Comparison of ENCODE assay signal across 9 mouse cellular contexts in the genomic region with DNA sequence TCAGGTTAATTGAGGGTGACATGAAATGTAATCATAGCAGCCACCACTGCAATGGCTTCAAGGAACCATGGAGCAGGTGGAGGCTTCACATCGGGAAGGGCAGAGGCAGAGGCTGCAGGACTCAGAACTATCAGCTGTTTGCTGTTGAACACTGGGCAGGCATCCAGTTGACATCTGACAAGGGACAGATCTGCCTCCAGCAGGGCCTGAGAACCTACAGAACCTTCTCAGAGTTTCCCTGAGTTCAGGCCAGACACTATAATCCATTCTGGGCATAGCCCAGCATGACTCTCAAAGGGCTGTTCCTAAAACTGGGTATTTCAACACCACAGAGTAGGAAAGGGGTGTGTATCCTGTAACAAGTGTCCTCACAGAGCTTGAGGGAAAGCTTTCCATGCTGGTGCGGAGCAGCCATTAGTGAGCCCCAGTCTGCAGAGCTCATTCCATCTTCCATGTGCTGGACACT. TPM values are rescaled to one million over a fixed set of nuclear protein-coding genes. Genes with fewer than 3 reads are reported as not detected.
DNase-seq lines count a peak whose midpoint lies in the region; ATAC-seq lines count a peak whose summit lies in the region.
"Had no signal": no experiment of that assay in that cellular context is flagged by ENCODE, and none has a peak within 500 bp of the region (broad histone marks: within the 10 kb centered on the region; RNA-seq: fewer than 3 reads in every experiment).

No protein-coding gene starts in this region.

- no peak overlapping the region for H3K27ac ChIP-seq in neural tube, embryonic 14.5 days (ENCODE audit: low read depth, low read length)

- no peak for DNase-seq in neural tube, embryonic 10.5 days (ENCODE audit: extremely low spot score, low spot score)
- DNase-seq in gastrocnemius, postnatal 10 days = peak; percentile 72
- DNase-seq in kidney, postnatal 25 days = peak; percentile 30 to 41
- DNase-seq in urinary bladder, postnatal 36 days (ENCODE audit: low spot score in 2 of 2) = peak; percentile 26 to 65
- no peak for DNase-seq in cerebellum, adult 11 months
- no peak for DNase-seq in right cerebral cortex, postnatal 25 days

- no peak overlapping the region for H3K9ac ChIP-seq in neural tube, embryonic 14.5 days (replicated peaks; ENCODE audit: low read depth, low read length)

- 58% methylated on average over 2 of the region's 2 CpGs for WGBS in neural tube, embryonic 14.5 days

- no peaks in the 10 kb centered on the region for H3K36me3 ChIP-seq in neural tube, embryonic 14.5 days (ENCODE audit: control insufficient read depth, insufficient read depth, low read length)

- H3K4me3 ChIP-seq in neural tube, embryonic 14.5 days (ENCODE audit: low read depth, low read length) = no peak overlapping the region
- H3K4me3 ChIP-seq: erythroblast, embryonic 14.5 days; megakaryocyte, embryonic 14.5 days had no signal

- no peaks in the 10 kb centered on the region for H3K9me3 ChIP-seq in neural tube, embryonic 14.5 days (ENCODE audit: control insufficient read depth, low read length)

- H3K27me3 ChIP-seq in neural tube, embryonic 14.5 days (ENCODE audit: control insufficient read depth, insufficient read depth, low read length) = no peaks in the 10 kb centered on the region

- H3K4me1 ChIP-seq in neural tube, embryonic 14.5 days (ENCODE audit: control insufficient read depth, insufficient read depth, low read length) = no peaks in the 10 kb centered on the region
- H3K4me1 ChIP-seq: megakaryocyte, embryonic 14.5 days had no signal

- H3K4me2 ChIP-seq in neural tube, embryonic 14.5 days (ENCODE audit: low read depth, low read length) = no peak overlapping the region

- ATAC-seq in neural tube, embryonic 14.5 days (ENCODE audit: low read depth) = peak; percentile 34; the same call in 1 of the 2 replicates

RNA-seq across cellular contexts. Expression of a gene that starts 23.8 kb away (rescaled TPM):
- polyA plus RNA-seq in neural tube, embryonic 14.5 days (2014; fragmentation: Nextera tagmentation; extraction: Ambion mirVana) = 6.2 and 8.5 TPM in 2 replicates
- total RNA-seq in gastrocnemius, postnatal 10 days (2021) = 10 to 100 TPM; 57.5 to 58.7 TPM
- polyA plus RNA-seq: erythroblast, embryonic 14.5 days had no signal

Comparison
In these comparisons a context has a peak if more than half of its experiments do, and no peak if none do; other contexts are left out.
1. DNase-seq: peak in gastrocnemius, postnatal 10 days (single experiment), kidney, postnatal 25 days (2 of 2) and urinary bladder, postnatal 36 days (2 of 2); none in neural tube, embryonic 10.5 days (single experiment), cerebellum, adult 11 months (single experiment) and right cerebral cortex, postnatal 25 days (single experiment).